Mouse (Mus musculus): ENCODE data around the gene Plekha1. TPM values are rescaled to one million over a fixed set of nuclear protein-coding genes. Genes with fewer than 3 reads are reported as not detected.

The Plekha1 gene
- 10 to 100 TPM; 36.3 to 39.0 (median 38.1) TPM for total RNA-seq (2022)

DNA sequence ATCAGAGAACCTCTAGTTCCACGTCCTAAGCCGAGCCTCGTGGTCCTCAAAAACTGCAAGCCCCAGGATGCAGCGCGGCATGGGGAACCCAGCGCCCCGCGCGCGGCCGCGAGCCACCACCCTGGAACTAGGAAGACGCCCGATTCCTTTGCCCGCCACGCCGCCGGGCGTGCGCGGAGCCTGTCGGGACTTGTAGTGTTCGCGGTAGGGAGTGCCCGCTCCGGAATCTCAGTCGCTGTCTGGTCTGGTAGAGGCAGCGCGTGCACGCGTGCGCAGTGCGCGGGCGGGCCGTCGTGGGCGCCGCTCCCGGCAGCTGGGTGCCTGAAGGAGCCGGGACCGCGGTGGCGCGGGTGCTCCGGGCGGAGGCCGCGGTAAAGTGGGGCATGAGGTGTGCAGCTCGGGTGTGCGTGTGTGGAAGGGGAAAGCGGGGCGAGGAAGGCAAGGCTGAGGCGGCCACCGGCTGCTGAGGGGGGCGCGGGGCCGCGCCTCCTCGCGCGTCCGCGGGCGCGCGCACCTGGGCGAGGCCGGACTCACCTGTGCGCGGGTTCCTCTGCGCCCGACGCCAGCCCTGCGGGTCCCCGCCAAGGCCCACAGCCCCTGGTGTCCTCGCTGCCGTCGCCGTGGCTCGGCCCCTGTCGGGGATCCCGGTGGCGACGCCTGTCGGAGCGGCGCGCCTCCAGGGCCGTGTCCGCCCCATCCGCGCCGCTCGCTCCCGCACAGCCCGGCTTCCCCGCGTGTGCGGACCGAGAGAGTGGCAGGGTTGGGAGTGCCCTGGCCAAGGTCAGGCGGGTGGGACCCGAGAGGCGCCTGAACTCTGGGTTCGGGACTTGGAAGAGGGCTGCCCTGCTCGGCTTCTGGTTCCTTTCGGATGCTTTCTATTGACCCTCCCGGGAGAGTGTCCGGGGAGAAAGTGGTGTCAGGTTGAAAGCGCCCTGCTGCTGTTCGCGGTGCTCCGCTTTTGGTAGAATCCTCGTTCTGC lies at the start of gene Plekha1:
Gene Plekha1, plus strand, starts transcription at position 144 of the 979 bp plus-strand sequence.
- DNase-seq (ENCODE audit: low spot score): peak; percentile 98

DNA sequence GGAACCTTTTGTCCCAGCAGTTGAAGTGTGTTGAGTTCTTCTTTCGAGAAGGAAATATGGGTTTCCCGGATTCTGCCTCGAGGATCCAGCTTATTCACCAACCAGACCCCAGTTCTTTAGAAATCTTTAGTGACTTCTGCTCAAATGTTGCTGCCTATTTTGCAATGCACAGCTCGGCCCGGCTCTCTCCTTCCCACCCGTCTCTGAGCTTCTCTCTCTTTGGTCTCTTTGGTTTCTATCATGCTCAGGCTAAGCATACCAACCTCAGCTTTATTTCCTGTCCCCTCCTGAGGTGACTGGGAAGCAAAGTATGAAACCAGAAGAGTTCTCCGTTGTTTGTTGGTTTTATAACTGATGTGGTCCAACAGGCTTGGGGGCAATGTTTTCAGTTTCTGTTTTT lies 49.3 kb upstream of the Plekha1 start:
- no peak for DNase-seq (ENCODE audit: low spot score)

GRCm38 (mm10) chr7:130818813-130819212 lies 46.7 kb upstream of the Plekha1 start:
- no peak for DNase-seq (ENCODE audit: low spot score)

GRCm38 (mm10) chr7:130819624-130820023 lies 45.9 kb upstream of the Plekha1 start:
- no peak for DNase-seq (ENCODE audit: low spot score)

GRCm38 (mm10) chr7:130823992-130824391 lies 41.6 kb upstream of the Plekha1 start:
- DNase-seq (ENCODE audit: low spot score): no peak

GRCm38 (mm10) chr7:130826343-130826742 lies 39.2 kb upstream of the Plekha1 start:
- no peak for DNase-seq (ENCODE audit: low spot score)

GRCm38 (mm10) chr7:130827431-130827830 lies 38.1 kb upstream of the Plekha1 start:
- DNase-seq (ENCODE audit: low spot score): peak; percentile 57

- no peak for DNase-seq (ENCODE audit: low spot score)
Measured at GRCm38 (mm10) chr7:130827844-130828403, 37.6 kb upstream of the Plekha1 start.

DNA sequence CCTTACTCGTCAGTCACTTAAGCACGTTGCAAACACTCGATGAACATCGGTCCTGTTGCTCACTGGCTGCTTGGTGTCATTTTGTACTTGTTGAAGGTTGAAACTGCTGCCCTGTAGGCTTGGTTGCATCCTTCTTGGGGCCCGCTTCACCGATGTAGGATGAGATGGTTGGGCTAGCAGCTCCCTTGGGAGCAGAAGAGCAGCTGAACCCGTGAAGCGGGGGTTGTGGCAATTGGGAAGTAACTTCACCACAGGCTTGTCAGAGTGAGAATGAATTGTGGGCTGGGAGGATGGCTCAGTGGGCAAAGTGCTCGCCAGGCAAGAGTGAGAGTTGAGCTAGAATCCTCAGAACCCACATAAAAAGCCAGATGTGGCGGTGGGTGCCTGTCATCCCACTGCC lies 37.1 kb upstream of the Plekha1 start:
- no peak for DNase-seq (ENCODE audit: low spot score)

GRCm38 (mm10) chr7:130831586-130831985 lies 34.0 kb upstream of the Plekha1 start:
- no peak for DNase-seq (ENCODE audit: low spot score)

- no peak for DNase-seq (ENCODE audit: low spot score)
Measured at GRCm38 (mm10) chr7:130834299-130834698, 31.3 kb upstream of the Plekha1 start.

DNA sequence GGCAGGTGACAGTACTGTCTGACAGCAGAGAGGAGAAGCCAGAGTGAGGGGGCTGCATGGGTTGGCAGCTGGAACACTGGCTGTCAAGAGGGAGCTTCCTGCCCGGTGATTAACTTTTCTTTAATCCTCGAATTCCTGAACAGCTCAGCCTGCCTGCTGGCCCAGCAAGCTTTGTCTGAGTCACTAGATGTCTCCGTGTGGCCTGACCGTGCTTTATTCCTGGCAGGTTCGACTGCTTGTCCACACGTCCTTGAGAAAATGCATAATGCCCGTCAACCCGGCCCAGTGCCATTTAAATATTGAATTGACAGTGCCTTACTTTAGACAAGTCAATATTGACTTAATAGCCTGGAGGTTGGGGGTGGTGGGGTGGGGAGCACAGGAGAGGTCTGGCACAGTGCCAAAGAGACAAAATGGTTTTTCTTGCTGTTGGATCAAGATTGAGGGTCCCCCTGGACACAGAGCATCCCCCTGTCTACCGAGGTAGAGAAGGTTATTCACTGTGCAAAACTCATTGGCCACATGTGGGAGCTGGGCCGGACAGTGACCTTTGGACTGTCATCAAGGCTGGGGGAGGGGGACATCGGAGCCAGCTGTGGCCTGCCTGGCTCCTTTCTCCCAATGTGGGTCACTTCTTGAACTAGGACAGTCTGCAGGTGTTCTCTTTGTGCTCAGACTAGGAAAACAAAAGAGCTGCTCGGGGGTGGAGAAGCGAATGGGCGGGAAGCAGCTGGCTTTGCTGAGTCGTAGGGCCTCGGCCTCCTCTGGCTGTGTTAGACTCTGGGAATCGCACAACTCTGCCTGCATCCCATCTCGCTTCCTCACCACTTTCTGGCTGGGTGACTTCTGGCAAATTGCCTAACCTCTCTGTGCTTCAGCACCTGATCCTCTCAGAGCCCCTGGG lies 30.3 kb upstream of the Plekha1 start:
- no peak for DNase-seq (ENCODE audit: low spot score)

GRCm38 (mm10) chr7:130836066-130836465 lies 29.5 kb upstream of the Plekha1 start:
- DNase-seq (ENCODE audit: low spot score): no peak

- DNase-seq (ENCODE audit: low spot score): no peak
Measured at GRCm38 (mm10) chr7:130837941-130838657, 27.5 kb upstream of the Plekha1 start.

GRCm38 (mm10) chr7:130838658-130839025 lies 26.9 kb upstream of the Plekha1 start:
- no peak for DNase-seq (ENCODE audit: low spot score)

DNA sequence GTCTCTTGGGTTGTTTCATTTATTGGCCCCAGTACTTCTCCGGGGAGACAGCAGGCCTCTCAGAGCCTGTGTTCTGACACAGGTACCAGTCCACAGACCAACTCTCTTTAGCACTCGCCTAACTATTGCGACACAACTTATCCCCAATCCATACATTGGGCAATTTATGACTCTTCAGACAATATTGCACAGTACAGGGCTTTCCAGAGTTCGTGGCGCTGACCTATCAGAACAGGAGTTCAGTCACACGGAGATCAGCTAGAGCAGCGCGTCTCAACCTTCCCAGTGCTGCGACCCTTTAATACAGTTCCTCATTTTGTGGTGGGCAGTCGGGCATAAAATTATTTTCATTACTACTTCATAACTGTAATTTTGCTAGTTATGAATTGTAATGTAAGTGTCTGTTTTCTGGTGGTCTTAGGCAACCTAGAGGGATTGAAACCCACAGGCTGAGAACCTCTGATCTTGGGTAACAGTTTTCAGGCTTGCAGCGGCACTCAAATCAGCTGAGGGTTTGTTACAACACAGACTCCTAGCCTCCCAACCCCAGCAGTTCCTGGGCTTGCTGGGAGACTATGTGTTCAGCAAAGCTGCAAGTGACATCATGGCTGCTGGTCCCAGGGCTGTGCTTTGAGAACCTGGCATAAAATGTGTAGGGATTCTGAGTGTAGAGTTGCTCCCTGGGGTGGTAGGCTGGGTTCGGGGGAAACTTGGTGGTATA lies 26.0 kb upstream of the Plekha1 start:
- no peak for DNase-seq (ENCODE audit: low spot score)

GRCm38 (mm10) chr7:130847164-130847718 lies 18.3 kb upstream of the Plekha1 start:
- no peak for DNase-seq (ENCODE audit: low spot score)

- no peak for DNase-seq (ENCODE audit: low spot score)
Measured at GRCm38 (mm10) chr7:130854684-130855292, 10.8 kb upstream of the Plekha1 start.

GRCm38 (mm10) chr7:130855681-130856080 lies 9.9 kb upstream of the Plekha1 start:
- DNase-seq (ENCODE audit: low spot score): peak; percentile 32

GRCm38 (mm10) chr7:130857973-130858372 lies 7.6 kb upstream of the Plekha1 start:
- DNase-seq (ENCODE audit: low spot score): no peak
